Comparison of ENCODE assay signal across 8 mouse cellular contexts in genomic region chr9:40756401-40756800, GRCm38 (mm10). TPM values are rescaled to one million over a fixed set of nuclear protein-coding genes. Genes with fewer than 3 reads are reported as not detected.
A peak's percentile ranks its signal among the peaks of the same experiment; 100 is the strongest.
DNase-seq lines count a peak whose midpoint lies in the region; ATAC-seq lines count a peak whose summit lies in the region.

No protein-coding gene starts in this region.

- peak; percentile 80 for DNase-seq in A20 (ENCODE audit: low read depth, low spot score)
- peak; percentile 35 for DNase-seq in Muller cell, postnatal 12 days (ENCODE audit: inconsistent ontology term)
- DNase-seq in heart, adult 18-20 months: peak; percentile 55 to 79
- peak; percentile 53 to 67 for DNase-seq in kidney, adult 8-10 months
- DNase-seq in lung, adult 18-20 months: peak; percentile 33 to 58
- DNase-seq in thymus, postnatal 4 days: peak; percentile 71

- 22% methylated on average over 4 of the region's 4 CpGs for WGBS in neural tube, embryonic 15.5 days

- H3K4me2 ChIP-seq in neural tube, embryonic 15.5 days: peak overlapping the region; percentile 23; the same call in 1 of the 2 replicates

- H3K4me1 ChIP-seq in neural tube, embryonic 15.5 days: peaks cover 26% of the 10 kb centered on the region

- no peak overlapping the region for H3K9ac ChIP-seq in neural tube, embryonic 15.5 days (replicated peaks)

- peak; percentile 75 for ATAC-seq in common myeloid progenitor, adult 5-6 weeks (replicated peaks; ENCODE audit: low read depth, poor library complexity, severe bottlenecking)
- no peak for ATAC-seq in neural tube, embryonic 15.5 days (ENCODE audit: low FRiP score)

- no peaks in the 10 kb centered on the region for H3K9me3 ChIP-seq in neural tube, embryonic 15.5 days (replicated peaks)

- no peak overlapping the region for H3K27ac ChIP-seq in neural tube, embryonic 15.5 days (replicated peaks)

- H3K27me3 ChIP-seq in neural tube, embryonic 15.5 days (replicated peaks): no peaks in the 10 kb centered on the region

- H3K36me3 ChIP-seq in neural tube, embryonic 15.5 days: peaks cover 5% of the 10 kb centered on the region

- H3K4me3 ChIP-seq in neural tube, embryonic 15.5 days (replicated peaks): no peak overlapping the region

RNA-seq across cellular contexts. Expression of gene Hspa8, which starts 44.4 kb away (rescaled TPM):
- total RNA-seq in common myeloid progenitor, adult 5-6 weeks (2017): 4,616 and 4,673 TPM in 2 replicates
- 1,000 to 10,000 TPM; 1,743 to 1,808 TPM for total RNA-seq in heart, adult 18-20 months (2021)
- 3,055 and 3,120 TPM in 2 replicates for polyA plus RNA-seq in neural tube, embryonic 15.5 days (2015; fragmentation: Nextera tagmentation; extraction: Ambion mirVana)
